Mouse (Mus musculus) myocyte (in vitro differentiated cells): Measurements from ENCODE around the gene Snrk.

ENCODE experiments used
- E2F4 ChIP-seq: IDR thresholded peaks from one replicate; pipeline ENCODE4 v1.6.1; 2011; ENCODE audit warnings: mild to moderate bottlenecking, control low read depth, moderate library complexity; ENCODE audit not compliant: insufficient read depth
- MAX ChIP-seq: IDR thresholded peaks from one replicate; pipeline ENCODE4 v1.6.1; 2011; ENCODE audit warnings: low read depth, mild to moderate bottlenecking, control low read depth
- MYOD1 ChIP-seq, 3 experiments: IDR thresholded peaks; one replicate each; pipeline ENCODE4 v1.6.1; 2011; ENCODE audit warnings: control low read depth in 2 of 3, low read depth in 2 of 3, mild to moderate bottlenecking in 2 of 3, moderate library complexity in 1 of 3; ENCODE audit not compliant: insufficient read length in 2 of 3, control insufficient read depth in 1 of 3
- MYOG ChIP-seq, 3 experiments: IDR thresholded peaks; one replicate each; pipeline ENCODE4 v1.6.1; 2011; ENCODE audit warnings: control low read depth in 2 of 3, low read depth in 2 of 3, mild to moderate bottlenecking in 2 of 3; ENCODE audit not compliant: insufficient read length in 2 of 3, control insufficient read depth in 1 of 3, insufficient read depth in 1 of 3
- POLR2A ChIP-seq: IDR thresholded peaks from one replicate; pipeline ENCODE4 v1.6.1; 2011; ENCODE audit warnings: low read depth, mild to moderate bottlenecking, control low read depth, moderate library complexity; ENCODE audit not compliant: insufficient read length
- SRF ChIP-seq: IDR thresholded peaks from one replicate; pipeline ENCODE4 v1.6.1; 2011; ENCODE audit warnings: low read depth; ENCODE audit not compliant: control insufficient read depth, insufficient read length
- TCF12 ChIP-seq: IDR thresholded peaks from one replicate; pipeline ENCODE4 v1.6.1; 2011; ENCODE audit warnings: mild to moderate bottlenecking, control low read depth; ENCODE audit not compliant: poor library complexity, insufficient read depth, severe bottlenecking
- TCF3 ChIP-seq: IDR thresholded peaks from one replicate; pipeline ENCODE4 v1.6.1; 2011; ENCODE audit warnings: low read depth, control low read depth; ENCODE audit not compliant: insufficient read length
- USF1 ChIP-seq: IDR thresholded peaks from one replicate; pipeline ENCODE4 v1.6.1; 2011; ENCODE audit warnings: low read depth, mild to moderate bottlenecking, control low read depth, moderate library complexity

GRCm38 (mm10) chr9:122215118-122215517, 98.1 kb downstream of the Snrk start:
- TF ChIP-seq MAX (no peak), POLR2A (no peak), USF1 (no peak), TCF12 (no peak), TCF3 (no peak), MYOG (IDR thresholded peaks at IDR 0.05; ENCODE audit: control insufficient read depth in 1 of 3, insufficient read depth in 1 of 3, insufficient read length in 2 of 3, low read depth in 2 of 3) (peak in 1 of 3 experiments; percentile 71), SRF (no peak), MYOD1 (IDR thresholded peaks at IDR 0.05; ENCODE audit: control insufficient read depth in 1 of 3, insufficient read length in 2 of 3, low read depth in 2 of 3) (peak; percentile 21 to 54 (median 28)), E2F4 (no peak)
